ENCODE assay signal across 16 mouse cellular contexts in the genomic region with DNA sequence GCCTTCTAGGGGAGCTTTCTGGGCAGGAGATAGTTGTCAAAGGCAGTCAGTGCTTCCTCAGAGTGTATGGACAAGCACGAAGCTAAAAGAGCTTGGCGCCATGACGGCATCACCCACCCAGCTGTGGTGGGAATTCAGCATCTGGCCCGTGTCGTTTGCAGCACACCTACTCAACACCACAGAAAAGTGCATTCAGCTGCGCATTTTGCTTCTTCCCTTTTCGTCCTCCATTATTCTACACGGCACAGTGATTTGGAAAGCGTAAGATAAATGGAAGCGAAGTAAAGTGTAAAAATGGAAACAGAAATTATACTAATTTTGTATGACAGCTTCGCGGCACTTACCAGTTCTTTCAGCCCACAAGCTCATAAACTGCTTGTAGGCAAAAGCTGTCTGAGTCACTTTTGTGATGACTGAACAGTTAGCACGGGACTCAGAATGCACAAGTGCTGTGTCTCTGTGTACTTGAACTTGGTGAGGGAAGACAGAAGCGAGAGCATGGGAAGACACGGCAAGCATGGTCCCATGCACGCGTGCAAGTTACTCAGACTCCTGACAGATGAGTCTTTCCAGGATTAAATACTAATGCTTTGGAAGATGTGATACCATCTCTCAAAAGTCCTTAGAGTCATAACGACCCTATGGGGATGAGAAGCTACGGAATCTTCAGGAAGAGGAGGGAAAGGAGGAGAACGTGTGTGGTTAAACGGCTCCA.
DNase-seq lines count a peak whose midpoint lies in the region; TF ChIP-seq lines count a peak whose summit lies in the region.
"Had no signal": no experiment of that assay in that cellular context is flagged by ENCODE, and none has a peak within 500 bp of the region (broad histone marks: within the 10 kb centered on the region; RNA-seq: fewer than 3 reads in every experiment).

No protein-coding gene starts in this region.

- no peak for TF ChIP-seq CTCF in gastrocnemius, adult 2 months (IDR thresholded peaks at IDR 0.05)

- H3K27ac ChIP-seq in gastrocnemius, adult 2 months: peak overlapping the region; percentile 80
- H3K27ac ChIP-seq: kidney, postnatal 0 days; limb, embryonic 12.5 days; liver, embryonic 15.5 days had no signal

- intact Hi-C loops in gastrocnemius, adult 2 months (cut with DNase I): no loop called here

- no peak overlapping the region for H3K4me3 ChIP-seq in gastrocnemius, adult 2 months
- H3K4me3 ChIP-seq: erythroblast, embryonic 14.5 days; limb, embryonic 12.5 days; liver, embryonic 15.5 days had no signal

- DNase-seq in gastrocnemius, adult 2 months: no peak
- DNase-seq in gastrocnemius, postnatal 25 days: no peak
- peak; percentile 11 to 23 for DNase-seq in left cerebral cortex, adult 18-20 months (ENCODE audit: low spot score in 2 of 2)
- DNase-seq in left cerebral cortex, adult 11 months (ENCODE audit: low spot score): no peak
- DNase-seq in right cerebral cortex, postnatal 10 days (ENCODE audit: low spot score in 2 of 2): peak; percentile 39 to 60
- DNase-seq in right cerebral cortex, postnatal 14 days: no peak
- DNase-seq in thymus, postnatal 36 days: no peak
- DNase-seq in yolk sac, embryonic 10.5 days (ENCODE audit: low spot score): no peak
- DNase-seq: adrenal gland, adult 8-10 months; cerebellum, adult 9-11 months; embryo, embryonic 11 days; thymus, postnatal 4 days had no signal

Comparison
In these comparisons a context has a peak if more than half of its experiments do, and no peak if none do; other contexts are left out.
1. DNase-seq: peak in left cerebral cortex, adult 18-20 months (2 of 2) and right cerebral cortex, postnatal 10 days (2 of 2); none in gastrocnemius, adult 2 months (single experiment), gastrocnemius, postnatal 25 days (single experiment), left cerebral cortex, adult 11 months (single experiment), right cerebral cortex, postnatal 14 days (single experiment), thymus, postnatal 36 days (0 of 2) and yolk sac, embryonic 10.5 days (single experiment).